Mouse (Mus musculus): Measurements from ENCODE around the gene Acyp1. TPM values are rescaled to one million over a fixed set of nuclear protein-coding genes. Genes with fewer than 3 reads are reported as not detected.
"Not testable (repeated sequence)": the region's sequence is repeated elsewhere in the genome, so short reads cannot be mapped to it uniquely, and the experiment has no call there.

Acyp1 gene
- total RNA-seq, 2 experiments from 2014 or later: 47.9 to 54.1 TPM

DNA sequence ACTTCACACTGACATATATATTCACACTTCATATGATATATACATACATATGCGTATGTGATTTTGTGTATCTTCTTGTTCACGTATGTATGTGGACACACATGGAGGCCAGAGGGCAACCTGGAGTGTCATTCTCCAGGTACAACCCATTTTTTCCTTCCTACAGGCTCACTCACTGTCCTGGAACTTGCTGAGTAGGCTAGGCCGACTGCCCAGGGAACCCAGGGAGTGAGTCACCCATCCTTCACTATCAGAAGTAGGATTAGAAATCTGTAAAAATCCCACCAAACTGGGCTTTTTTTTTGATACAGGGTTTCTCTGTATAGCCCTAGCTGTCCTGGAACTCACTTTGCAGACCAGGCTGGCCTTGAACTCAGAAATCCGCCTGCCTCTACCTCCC lies 3.2 kb downstream of the Acyp1 start:
- DNase-seq (ENCODE audit: low spot score): no peak

DNA sequence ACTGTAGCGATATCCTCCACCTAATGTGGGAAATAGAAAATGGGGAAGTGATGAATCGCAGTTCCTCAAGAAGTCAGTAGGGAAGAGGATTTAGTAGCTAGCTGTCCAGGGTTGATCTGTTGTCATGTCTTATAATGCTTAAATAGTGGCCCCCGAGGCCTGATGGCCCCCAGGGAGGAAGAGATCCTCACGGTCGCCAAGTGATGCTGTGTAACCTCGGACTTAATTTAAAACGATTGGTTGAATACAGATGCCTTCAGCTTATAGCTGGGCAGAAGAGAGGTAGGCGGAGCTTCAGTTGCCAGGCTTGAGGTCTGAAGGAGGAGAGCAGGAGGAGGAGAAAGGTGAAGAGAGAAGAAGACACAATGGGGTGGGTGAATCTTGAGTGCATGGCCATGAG lies 3.9 kb downstream of the Acyp1 start:
- DNase-seq (ENCODE audit: low spot score): no peak

- DNase-seq (ENCODE audit: low spot score): not testable (repeated sequence)
These were observed 6.5 kb downstream of the Acyp1 start for GRCm38 (mm10) chr12:85281756-85282155.

GRCm38 (mm10) chr12:85280845-85281651 lies 7.2 kb downstream of the Acyp1 start:
- no peak for DNase-seq (ENCODE audit: low spot score)

DNA sequence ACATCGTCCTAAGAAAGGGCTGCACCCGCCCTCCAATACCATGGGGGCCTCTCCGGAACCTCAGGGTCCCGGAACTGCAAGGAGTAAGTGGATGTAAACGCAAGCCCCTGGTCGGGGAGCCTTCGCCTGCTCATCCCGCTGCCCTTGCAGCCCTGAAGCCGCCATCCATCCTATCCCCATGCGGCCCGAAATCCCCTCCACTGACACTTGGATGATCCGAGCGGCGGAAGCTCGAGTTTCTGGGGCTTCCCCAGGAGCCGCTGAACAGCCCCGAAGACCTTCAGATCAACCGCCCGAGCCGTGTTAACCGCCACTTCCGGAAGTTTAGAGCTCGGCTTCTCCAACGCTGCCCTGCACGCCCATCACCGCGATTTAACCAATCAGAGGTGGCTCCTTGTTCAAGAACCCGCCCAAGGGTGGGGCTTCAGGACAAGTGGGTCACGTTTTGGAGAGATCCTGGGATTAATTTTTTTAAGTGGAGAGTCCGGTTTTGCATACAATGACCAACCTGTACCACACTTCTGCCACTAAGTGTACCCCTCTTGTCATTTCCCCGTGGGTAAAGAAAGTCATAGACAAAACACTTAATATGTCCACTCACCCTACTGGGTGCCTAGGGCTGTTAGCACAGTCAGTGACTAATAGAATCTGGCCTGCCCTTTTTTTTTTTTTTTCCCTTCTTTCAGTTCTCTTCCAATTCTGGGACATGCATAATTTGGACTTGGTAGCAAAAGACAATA lies 8.0 kb downstream of the Acyp1 start:
- DNase-seq (ENCODE audit: low spot score): peak; percentile 99

- DNase-seq (ENCODE audit: low spot score): no peak
These were observed 8.7 kb downstream of the Acyp1 start for GRCm38 (mm10) chr12:85279396-85280080.

GRCm38 (mm10) chr12:85278919-85279318 lies 9.3 kb downstream of the Acyp1 start:
- DNase-seq (ENCODE audit: low spot score): no peak

GRCm38 (mm10) chr12:85276273-85276672 lies 12.0 kb downstream of the Acyp1 start:
- DNase-seq (ENCODE audit: low spot score): no peak

DNA sequence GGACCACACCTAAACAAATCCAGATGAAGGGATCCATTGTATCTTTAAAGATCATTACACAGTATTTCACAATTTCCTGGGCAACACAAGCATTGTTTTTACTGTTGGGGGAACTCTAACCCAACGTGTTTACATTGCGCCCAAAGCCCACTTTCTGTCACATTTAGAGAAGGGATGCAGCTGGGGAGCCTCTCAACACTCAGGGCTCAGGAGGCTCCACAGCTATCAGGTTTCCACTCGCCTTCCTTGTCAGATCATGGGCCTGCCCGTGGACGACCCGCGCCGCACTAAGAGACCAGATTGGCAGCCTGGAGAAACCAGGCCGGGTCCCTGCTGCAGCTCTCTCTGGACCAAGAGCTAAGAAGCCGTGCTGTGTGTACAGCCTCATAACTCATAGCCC lies 14.7 kb downstream of the Acyp1 start:
- no peak for DNase-seq (ENCODE audit: low spot score)

- no peak for DNase-seq (ENCODE audit: low spot score)
These were observed 16.4 kb downstream of the Acyp1 start for GRCm38 (mm10) chr12:85271843-85272206.

GRCm38 (mm10) chr12:85271132-85271842 lies 17.0 kb downstream of the Acyp1 start:
- no peak for DNase-seq (ENCODE audit: low spot score)

DNA sequence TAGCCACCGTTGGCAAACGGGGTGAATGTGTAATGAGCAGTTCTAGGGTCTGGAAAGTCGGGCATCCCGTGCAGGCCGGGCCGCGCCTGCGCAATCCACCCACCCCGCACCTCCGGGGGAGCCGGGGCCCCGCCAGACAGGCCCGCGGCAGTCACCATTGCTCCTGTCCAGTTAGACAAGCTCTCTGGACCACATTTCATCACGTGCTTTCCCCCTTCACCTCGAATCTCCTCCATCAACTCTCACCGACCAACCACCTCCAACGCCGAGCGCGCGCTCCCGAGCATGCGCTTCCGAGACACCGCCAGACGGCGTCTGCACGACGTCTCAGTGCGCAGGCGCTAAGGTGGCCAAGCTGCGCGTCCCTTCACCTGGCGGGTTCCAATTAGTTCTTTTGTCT lies 17.9 kb downstream of the Acyp1 start, which contains the start of gene Mlh3:
Mlh3 (minus strand) TSS at position 281 of the 400 bp plus-strand sequence.
- peak; percentile 75 for DNase-seq (ENCODE audit: low spot score)

- no peak for DNase-seq (ENCODE audit: low spot score)
These were observed 18.4 kb downstream of the Acyp1 start for GRCm38 (mm10) chr12:85269821-85270220.

DNA sequence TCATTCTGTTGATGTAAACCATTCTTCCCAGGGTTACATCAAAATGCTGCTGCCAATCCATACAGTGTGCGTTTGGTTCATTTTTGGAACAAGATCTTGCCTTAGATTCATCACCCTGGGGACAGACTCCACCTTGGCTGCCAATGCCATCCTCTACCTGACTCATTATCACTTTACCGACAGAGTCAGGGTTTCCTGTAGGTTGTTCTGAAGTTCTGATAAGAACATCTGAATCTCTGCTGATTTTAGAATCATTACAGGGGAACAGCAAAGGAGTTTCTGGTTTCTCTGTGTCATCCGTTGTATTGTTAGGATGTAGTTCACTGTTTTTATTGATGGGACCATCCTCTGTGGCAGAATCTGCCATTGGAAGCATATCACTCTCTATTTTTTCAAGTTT lies 22.0 kb downstream of the Acyp1 start:
- no peak for DNase-seq (ENCODE audit: low spot score)

- DNase-seq (ENCODE audit: low spot score): no peak
These were observed 23.3 kb downstream of the Acyp1 start for GRCm38 (mm10) chr12:85264940-85265339.

DNA sequence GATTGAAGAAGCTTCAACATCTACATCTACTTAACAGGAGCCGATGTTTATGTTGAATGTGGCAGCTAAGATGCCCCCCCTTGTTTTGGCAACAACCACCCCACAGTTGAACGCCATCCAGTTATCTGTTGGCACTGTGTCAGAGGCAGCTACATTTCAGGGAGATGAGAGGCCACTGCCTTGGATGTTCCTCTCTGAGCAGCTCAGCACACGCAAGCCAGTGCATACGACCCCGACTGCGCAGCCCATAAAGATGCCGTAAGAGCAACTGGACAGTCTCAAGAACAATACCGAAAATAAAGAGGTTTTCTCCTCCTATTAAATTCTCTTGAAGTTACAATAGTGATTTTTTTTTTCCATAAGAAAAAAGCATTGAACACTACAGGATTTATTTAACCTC lies 23.7 kb downstream of the Acyp1 start:
- no peak for DNase-seq (ENCODE audit: low spot score)

GRCm38 (mm10) chr12:85263190-85263589 lies 25.0 kb downstream of the Acyp1 start:
- DNase-seq (ENCODE audit: low spot score): no peak

GRCm38 (mm10) chr12:85262489-85262888 lies 25.7 kb downstream of the Acyp1 start:
- DNase-seq (ENCODE audit: low spot score): no peak

- no peak for DNase-seq (ENCODE audit: low spot score)
These were observed 31.1 kb downstream of the Acyp1 start for GRCm38 (mm10) chr12:85257008-85257639.

GRCm38 (mm10) chr12:85256074-85256751 lies 32.0 kb downstream of the Acyp1 start:
- DNase-seq (ENCODE audit: low spot score): no peak

Measured in gastrocnemius, adult 18-20 months (tissue).